Mouse (Mus musculus) kidney, adult 2 months (tissue): ENCODE data around the gene Btg1-ps2. TPM values are rescaled to one million over a fixed set of nuclear protein-coding genes. Genes with fewer than 3 reads are reported as not detected.

Source experiments
- DNase-seq: peaks from one replicate; pipeline ENCODE4 v3.0.0; 2021
- H3K27ac ChIP-seq: fragments of 200-500 bp; 2 replicates; pipeline ENCODE4 v1.5.1; 2012; ENCODE audit warnings: low read depth, low read length, control low read depth, inconsistent platforms; ENCODE audit not compliant: insufficient read depth
- H3K27me3 ChIP-seq: fragments of 200-500 bp; replicated peaks from 2 replicates; pipeline ENCODE4 v1.6.1; 2012; ENCODE audit warnings: mild to moderate bottlenecking, moderate library complexity, low read length, inconsistent platforms; ENCODE audit not compliant: control insufficient read depth, insufficient read depth
- H3K36me3 ChIP-seq: fragments of 200-500 bp; 2 replicates; pipeline ENCODE4 v1.6.1; 2012; ENCODE audit warnings: mild to moderate bottlenecking, moderate library complexity, low read length, inconsistent platforms; ENCODE audit not compliant: control insufficient read depth, insufficient read depth
- H3K4me1 ChIP-seq: fragments of 200-500 bp; 2 replicates; pipeline ENCODE4 v1.6.1; 2011; ENCODE audit warnings: low read length; ENCODE audit not compliant: control insufficient read depth, insufficient read depth
- H3K4me3 ChIP-seq: fragments of 200-500 bp; 2 replicates; pipeline ENCODE4 v1.5.1; 2011; ENCODE audit warnings: mild to moderate bottlenecking, low read depth, low read length, control low read depth; ENCODE audit not compliant: insufficient read depth
- CTCF ChIP-seq: fragments of 200-500 bp; conservative IDR thresholded peaks from 2 replicates; pipeline ENCODE4 v1.5.1; 2011; ENCODE audit warnings: low read depth, mild to moderate bottlenecking, control low read depth, low read length, moderate library complexity, mixed read lengths; ENCODE audit not compliant: insufficient read depth, insufficient read length
- POLR2A ChIP-seq: fragments of 200-500 bp; IDR thresholded peaks from one replicate; pipeline ENCODE4 v1.6.1; 2011; ENCODE audit warnings: low read depth, low read length, control low read depth
- WGBS: fragments of 180-500 bp; shearing (Covaris S2); methylation state at CpG from one replicate; pipeline ENCODE4 v1.1.7; 2018; 5-methylcytosine and 5-hydroxymethylcytosine counted together
- polyA plus RNA-seq: library from polyadenylated mRNA; depleted of rRNA; stranded (reverse); fragments of >200 nt; gene quantifications from 2 replicates; pipeline ENCODE4 v1.2.3, GENCODE M21; 2012; rRNA removed

Gene Btg1-ps2
- polyA plus RNA-seq, 1 experiment: not detected

DNA sequence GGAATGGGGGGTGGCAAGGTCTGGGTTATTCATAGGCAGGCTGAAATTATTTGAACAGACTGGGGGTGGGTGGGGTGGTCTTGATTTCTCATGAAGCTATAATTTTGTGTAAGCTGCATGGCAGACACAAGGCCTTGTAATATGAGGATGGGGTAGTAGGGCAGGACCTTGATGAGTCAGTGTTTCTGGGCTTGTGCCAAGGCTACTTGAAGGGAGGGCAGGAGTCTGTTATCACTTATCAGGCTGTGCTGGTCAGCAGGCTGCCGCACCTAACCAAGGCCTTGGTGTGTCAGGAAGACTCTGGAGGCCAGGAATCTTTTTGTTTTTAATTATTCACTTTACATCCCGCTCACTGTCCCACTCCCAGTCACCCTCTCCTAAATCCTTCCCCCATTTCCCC is 34.2 kb downstream of the Btg1-ps2 start:
- Histone ChIP-seq H3K27me3 (no peaks in the 10 kb centered on the region), H3K4me3 (no peak overlapping the region), H3K27ac (no peak overlapping the region), H3K4me1 (no peaks in the 10 kb centered on the region), H3K36me3 (no peaks in the 10 kb centered on the region)
- DNase-seq: no peak
- 71% methylated on average over 2 of the region's 2 CpGs for WGBS
- TF ChIP-seq POLR2A: no peak
- no peak for TF ChIP-seq CTCF

Other genes with a start within 250 kb of the Btg1-ps2 start
- gene Rhox5, start 238.3 kb downstream of the Btg1-ps2 start, polyA plus RNA-seq: not detected in 2 replicates
- gene Rhox6, start 216.2 kb downstream of the Btg1-ps2 start, polyA plus RNA-seq: 1.3 and 1.5 TPM in 2 replicates
- not detected in 2 replicates for gene Rhox7a, start 211.4 kb downstream of the Btg1-ps2 start, polyA plus RNA-seq
- gene Rhox8, start 164.2 kb downstream of the Btg1-ps2 start, polyA plus RNA-seq: not detected in 2 replicates
- gene Rhox7b, start 145.9 kb downstream of the Btg1-ps2 start, polyA plus RNA-seq: not detected in 2 replicates
- gene Rhox9, start 141.3 kb downstream of the Btg1-ps2 start, polyA plus RNA-seq: not detected in 2 replicates
- gene Btg1-ps1, start 24.3 kb downstream of the Btg1-ps2 start, polyA plus RNA-seq: not detected in 2 replicates
- gene Rhox10, start 23.4 kb upstream of the Btg1-ps2 start, polyA plus RNA-seq: not detected in 2 replicates
- gene Rhox11, start 42.0 kb upstream of the Btg1-ps2 start, polyA plus RNA-seq: not detected in 2 replicates
- not detected in 2 replicates for gene Rhox12, start 67.8 kb upstream of the Btg1-ps2 start, polyA plus RNA-seq
- not detected in 2 replicates for gene Rhox13, start 78.1 kb upstream of the Btg1-ps2 start, polyA plus RNA-seq
- 4.4 and 4.6 TPM in 2 replicates for gene Zbtb33, start 146.7 kb upstream of the Btg1-ps2 start, polyA plus RNA-seq
- gene Tmem255a, start 209.3 kb upstream of the Btg1-ps2 start, polyA plus RNA-seq: 0.17 and 0.22 TPM in 2 replicates